Mouse (Mus musculus) left cerebral cortex, postnatal 25 days (tissue): ENCODE data around the gene Myo18b. TPM values are rescaled to one million over a fixed set of nuclear protein-coding genes. Genes with fewer than 3 reads are reported as not detected.

ENCODE experiments used
- DNase-seq, 2 experiments: peaks; one replicate each; pipeline ENCODE4 v3.0.0; 2022; ENCODE audit warnings: low spot score in 2 of 2, mixed read lengths in 1 of 2
- intact Hi-C: fragments of 180-260 bp; cut with DNase I; formaldehyde crosslinking; loops from one replicate; pipeline ENCODE4 v1.15.1; 2025
- total RNA-seq, 2 experiments: library from RNA; stranded (reverse); gene quantifications; 2 replicates each; pipeline ENCODE4 v1.2.3; 2021

Gene Myo18b
- total RNA-seq, 2 experiments from 2014 or later, result 1.2 to 1.9 TPM

- intact Hi-C loops, result no loop called here
- no peak for DNase-seq
Measured at GRCm38 (mm10) chr5:112833866-112834265, 62.3 kb downstream of the Myo18b start.

DNA sequence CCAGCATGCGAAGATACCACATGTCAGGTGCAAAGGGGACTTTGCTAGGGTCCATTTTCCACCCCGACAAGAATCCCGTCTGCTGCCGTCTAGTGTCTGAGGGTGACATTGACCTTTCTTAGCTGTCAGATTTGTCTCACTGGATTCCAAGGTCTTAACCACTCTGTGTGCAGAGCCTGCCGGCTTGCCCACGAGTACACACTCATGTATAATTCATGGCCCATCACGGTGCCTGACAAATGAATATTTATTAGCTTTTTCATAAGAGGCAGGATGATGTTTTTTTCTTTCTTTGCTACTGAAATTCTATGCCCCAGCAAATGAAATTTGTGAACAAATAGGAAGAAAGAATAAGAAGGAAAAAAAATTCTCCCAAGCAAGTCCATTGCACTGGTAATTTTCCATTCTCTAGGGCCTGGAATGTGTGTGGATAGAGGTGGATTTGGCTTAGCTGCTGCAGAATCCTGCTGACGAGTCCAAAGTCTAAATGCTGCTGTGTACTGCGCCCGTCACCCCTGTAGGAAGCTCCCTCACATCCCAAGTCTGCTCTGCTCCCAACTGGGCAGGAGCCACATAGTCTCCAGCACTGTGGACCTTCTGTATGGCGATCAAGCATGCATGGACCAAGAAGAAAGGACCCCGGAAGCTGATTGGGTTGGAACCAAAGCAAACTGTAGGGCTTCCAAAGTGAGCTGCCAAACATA lies 70.9 kb downstream of the Myo18b start:
- intact Hi-C loops, result no loop called here
- DNase-seq, result peak in 1 of 2 experiments; percentile 70

DNA sequence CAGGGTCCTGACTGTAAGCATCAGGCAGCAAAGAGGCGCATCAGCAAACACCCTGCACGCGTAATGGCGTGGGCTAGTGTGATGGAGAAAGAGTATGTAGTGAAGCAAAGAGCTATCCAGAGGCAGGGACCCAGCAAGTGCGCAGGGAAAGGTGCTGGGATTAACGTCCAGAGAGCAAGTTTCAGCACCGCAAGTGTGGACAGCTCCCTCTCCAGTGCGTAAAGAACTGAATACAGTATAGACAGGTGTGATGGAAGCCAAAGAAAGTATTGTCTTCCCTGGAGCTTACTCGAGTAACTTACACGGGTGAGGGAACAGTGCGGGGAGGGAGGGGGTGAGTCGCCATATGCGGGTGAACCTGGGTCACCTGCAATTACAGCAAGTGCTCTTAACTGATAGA lies 71.8 kb downstream of the Myo18b start:
- no peak for DNase-seq
- intact Hi-C loops, result no loop called here

- intact Hi-C loops, result no loop called here
- no peak for DNase-seq
Measured at GRCm38 (mm10) chr5:112822426-112822825, 73.7 kb downstream of the Myo18b start.

DNA sequence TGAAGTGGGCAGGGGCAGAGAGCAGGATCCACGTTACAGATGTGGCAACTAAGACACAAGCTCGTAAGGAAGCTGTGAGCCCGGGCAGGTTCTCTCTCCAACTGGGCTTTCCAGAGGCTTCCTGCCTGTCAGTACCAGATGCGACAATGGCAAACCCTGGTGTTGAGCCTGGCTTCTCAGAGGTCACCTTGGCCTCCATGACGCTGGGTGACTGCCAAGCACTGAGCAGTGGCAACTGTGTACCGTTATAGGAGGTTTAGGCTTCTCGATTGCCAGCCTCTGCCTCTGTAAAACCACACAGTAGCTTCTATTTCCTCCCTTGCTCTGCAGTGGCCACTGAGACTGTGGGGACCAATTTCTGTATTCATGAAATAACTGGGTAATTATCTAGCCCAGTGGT lies 81.1 kb downstream of the Myo18b start:
- no peak for DNase-seq
- intact Hi-C loops, result no loop called here

- intact Hi-C loops, result no loop called here
Measured at GRCm38 (mm10) chr5:112807629-112808028, 88.5 kb downstream of the Myo18b start.

GRCm38 (mm10) chr5:112796086-112796485 lies 100.1 kb downstream of the Myo18b start:
- intact Hi-C loops, result no loop called here
- DNase-seq, result no peak

More at GRCm38 (mm10) chr5:112807629-112808028, 88.5 kb downstream of the Myo18b start:
- DNase-seq, result no peak

DNA sequence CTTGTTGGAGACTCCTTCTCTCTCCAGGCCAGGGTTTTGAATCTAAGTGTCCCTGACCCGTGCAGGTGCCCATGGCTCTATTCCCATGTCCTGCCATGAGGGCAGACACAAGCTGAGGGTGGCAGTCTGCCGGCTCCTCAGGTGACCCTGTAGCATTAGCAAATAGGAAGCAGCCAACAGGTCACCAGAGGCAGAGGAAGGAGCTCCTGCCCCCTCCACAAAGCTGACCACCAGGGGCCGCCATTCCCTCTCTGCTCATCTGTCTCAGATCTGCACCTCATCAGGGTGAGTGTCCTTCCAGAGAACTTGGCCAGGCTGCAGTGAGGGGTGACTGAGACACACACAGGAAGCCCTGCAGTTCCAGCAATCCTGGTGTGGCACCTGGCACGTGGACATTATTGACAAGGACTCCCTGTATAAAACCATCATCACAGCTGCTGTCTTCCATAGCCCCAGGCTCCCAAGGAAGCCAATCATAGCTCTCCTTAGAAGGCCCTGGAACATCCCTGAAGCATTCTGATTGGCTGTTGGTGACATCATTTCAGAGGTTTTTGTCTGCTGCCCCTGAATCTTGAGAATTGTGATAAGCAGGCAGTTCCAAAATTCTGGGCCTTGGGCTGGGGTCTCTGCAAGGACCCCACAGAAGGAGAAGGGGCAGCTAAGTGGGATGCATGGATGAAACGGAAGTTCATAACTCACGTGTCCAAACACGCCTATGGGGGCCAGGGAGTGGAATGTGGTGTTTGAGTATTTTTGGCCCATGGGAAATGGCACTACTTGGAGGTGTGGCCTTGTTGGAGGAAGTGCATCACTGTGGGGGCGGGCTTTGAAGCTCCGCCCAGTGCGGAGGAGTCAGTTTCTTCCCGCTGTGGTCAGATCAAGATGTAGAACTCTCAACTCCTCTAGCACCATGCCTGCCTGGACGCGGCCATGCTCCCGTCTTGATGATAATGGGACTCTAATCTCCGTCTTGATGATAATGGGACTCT lies 104.1 kb downstream of the Myo18b start:
- intact Hi-C loops, result no loop called here
- DNase-seq, result no peak

DNA sequence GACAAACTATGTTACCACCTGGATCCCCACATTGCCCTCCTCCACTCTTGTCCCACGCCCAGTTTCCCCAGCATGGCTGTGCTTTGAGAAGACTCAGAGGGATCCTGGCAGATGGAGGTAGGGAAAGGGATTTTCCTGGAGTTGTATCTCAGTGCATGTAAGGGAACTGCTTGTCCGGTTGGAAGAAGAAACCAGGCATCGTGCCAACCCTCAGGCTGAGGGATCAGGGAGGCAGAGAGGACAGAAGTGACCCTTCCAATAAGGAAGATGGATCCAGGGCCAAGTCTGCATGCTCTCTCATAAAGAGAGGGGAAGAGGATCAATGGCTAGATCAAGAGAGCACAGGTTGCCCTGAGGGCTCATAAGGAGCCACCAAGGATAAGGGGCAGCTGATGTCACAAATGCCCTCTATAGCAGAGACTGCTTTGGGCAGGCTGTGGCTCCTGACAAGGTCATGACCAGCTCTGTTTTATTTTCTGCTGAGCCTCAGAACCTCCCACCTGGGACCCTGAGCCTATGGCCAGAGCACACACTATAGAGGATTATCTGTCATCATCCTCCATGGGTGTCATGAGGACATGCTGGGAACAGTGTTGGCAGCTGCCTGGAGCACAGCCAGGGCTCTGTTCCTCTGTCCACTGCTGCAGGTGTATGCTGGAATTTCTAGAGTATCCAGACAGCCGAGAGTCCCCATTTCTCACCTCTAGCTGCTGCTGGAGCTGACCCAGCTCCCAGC lies 105.6 kb downstream of the Myo18b start:
- DNase-seq, result no peak
- intact Hi-C loops, result no loop called here

DNA sequence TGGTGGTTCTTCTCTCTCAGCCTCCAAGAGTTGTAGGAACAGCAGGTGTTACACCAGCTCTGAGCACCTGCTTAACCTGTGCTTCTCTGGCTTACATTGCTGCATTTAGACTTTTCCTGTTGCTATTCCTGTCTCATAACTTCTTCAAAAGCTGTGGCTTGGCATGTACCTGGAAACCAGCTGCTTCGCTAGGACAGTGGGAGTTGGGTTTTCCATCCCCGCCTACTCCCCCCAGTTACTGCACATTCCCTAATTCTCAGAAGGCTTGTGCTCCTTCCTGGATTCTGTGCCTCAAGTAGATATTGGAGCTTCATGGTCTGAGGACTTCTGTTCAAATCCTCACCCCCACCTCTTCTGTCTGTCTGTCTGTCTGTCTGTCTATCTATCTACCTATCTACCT lies 107.7 kb downstream of the Myo18b start:
- DNase-seq, result no peak
- intact Hi-C loops, result no loop called here

DNA sequence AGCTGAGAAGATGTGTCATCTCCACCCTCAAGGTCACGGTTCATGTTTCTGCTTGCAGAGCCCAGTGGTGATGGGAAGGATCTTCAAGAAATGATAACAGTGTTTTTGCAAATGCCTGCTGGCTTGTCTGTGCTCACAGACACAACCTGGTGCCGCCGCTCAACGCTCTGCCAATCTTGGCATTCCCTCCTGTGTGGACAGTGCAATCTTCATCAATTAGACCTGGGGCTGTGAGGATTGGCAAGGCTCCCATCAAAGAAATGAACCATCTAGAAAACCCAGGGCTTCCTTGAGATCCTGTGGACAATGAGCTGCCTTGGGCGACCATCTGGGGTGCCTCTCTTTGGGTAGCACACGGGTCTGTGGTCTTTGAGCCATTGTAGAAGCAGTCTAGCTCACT lies 109.4 kb downstream of the Myo18b start:
- intact Hi-C loops, result no loop called here
- DNase-seq, result no peak

GRCm38 (mm10) chr5:112786031-112786430 lies 110.1 kb downstream of the Myo18b start:
- DNase-seq, result peak; percentile 45 to 90
- intact Hi-C loops, result no loop called here

DNA sequence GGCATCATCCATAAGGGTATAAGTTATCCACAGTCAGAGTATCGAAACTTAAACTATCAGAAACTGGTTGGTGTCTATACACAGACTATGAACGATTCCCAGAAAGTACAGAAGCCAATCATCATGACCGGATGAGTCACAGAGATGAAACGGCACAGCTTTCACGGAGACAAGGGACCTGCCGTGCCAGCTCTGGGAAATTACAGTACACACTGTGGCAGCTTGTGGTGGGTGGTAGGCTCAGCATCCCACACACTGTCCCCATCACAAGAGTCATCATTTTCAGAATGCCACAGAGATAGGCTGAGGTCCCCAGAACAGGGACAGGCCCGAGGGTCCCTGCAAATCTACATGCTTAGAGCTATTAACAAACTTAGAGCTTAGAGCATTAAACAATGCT lies 114.4 kb downstream of the Myo18b start:
- intact Hi-C loops, result loop anchor here (2.0 to 5.0 kb wide), 4 partner anchors 75 to 207 kb away; no protein-coding TSS in a partner anchor
- peak; percentile 69 to 94 for DNase-seq

DNA sequence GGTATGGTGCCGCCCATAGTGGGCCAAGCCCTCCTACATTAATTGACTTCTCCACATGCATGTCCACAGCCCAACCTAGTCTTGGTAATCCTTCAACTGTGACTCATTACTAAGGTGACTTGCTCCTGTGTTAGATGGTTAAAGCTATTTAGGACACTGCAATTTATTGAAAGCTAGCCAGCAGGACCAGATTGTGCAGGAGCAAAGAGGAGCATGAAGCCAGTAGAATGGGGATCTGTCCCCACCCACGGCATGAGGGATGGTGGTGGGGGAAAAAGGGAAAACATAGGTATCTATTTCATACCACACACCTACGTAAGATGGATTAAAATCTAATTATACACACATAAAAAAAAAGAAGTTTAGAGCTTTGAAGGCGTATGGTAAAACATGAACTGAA lies 114.9 kb downstream of the Myo18b start:
- intact Hi-C loops, result loop anchor here (2.0 to 5.0 kb wide), 3 partner anchors 80 to 206 kb away; no protein-coding TSS in a partner anchor
- peak in 1 of 2 experiments; percentile 70 for DNase-seq

DNA sequence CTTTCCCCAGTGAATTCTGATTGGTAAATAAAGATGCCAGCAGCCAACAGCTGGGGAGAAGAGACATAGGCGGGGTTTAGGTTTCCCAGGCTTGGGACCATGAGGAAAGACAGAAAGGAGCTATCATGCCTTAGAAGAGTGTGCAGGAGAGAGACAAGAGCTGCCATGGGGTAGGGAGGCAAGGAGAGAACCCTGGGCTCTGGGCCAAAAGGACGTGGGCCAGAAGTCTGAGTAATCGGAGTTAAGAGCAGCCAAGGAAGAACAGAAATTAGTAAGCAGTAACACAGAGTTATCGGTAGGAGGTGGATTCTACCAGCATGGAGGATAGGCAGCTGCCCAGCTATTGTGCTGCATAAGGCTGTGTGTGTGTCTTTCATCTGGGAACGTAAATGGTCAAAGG lies 115.8 kb downstream of the Myo18b start:
- DNase-seq, result peak; percentile 54 to 92

GRCm38 (mm10) chr5:112776781-112777405 lies 119.3 kb downstream of the Myo18b start:
- intact Hi-C loops, result no loop called here
- peak in 1 of 2 experiments; percentile 67 for DNase-seq

More for the DNA sequence above, 115.8 kb downstream of the Myo18b start:
- intact Hi-C loops, result loop anchor here (2.0 to 5.0 kb wide), 3 partner anchors 80 to 206 kb away; no protein-coding TSS in a partner anchor

DNA sequence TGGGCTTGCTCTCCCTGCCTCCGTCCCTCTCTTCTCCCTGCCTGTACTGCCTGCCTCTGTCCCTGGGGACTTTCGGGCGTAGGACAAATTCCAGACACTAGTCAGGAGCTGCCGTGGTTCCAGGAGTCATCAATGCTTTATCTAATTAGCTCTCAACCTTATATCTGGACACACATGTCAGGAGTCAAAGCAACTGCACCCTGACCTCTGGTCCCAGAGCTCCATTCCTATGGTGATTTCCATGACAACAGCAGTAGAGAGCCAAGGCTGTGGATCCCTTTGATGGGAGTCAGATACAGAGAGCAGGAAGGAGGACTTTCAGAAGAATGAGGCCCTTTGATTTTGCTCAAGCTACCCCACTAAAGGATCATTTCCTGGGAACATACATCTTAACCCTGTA lies 122.7 kb downstream of the Myo18b start:
- intact Hi-C loops, result no loop called here
- no peak for DNase-seq

DNA sequence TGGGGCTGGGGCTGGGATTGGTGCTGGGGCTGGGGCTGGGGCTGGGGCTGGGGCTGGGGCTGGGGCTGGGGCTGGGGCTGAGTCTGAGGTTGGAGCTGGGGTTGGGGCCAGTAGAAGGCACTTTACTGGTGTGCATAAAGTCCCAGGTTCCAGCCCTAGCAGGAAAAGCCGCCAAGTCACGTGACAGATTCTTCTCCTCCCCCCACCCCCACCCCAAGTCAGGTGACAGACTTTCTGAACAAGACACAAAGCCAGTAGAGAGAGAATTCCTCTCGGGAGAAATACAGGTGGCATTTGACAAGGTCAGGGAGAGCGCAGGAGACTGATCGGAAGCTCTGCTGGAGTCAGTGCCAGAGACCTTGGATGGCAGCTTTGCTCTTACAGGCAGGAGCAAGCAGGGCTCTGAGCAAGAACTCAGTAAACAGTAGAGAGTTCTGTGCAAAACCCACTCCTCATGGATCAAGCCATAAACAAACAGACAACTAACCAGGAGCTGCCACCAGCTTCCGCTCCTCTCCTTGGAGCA lies 124.7 kb downstream of the Myo18b start:
- intact Hi-C loops, result no loop called here
- DNase-seq, result no peak

DNA sequence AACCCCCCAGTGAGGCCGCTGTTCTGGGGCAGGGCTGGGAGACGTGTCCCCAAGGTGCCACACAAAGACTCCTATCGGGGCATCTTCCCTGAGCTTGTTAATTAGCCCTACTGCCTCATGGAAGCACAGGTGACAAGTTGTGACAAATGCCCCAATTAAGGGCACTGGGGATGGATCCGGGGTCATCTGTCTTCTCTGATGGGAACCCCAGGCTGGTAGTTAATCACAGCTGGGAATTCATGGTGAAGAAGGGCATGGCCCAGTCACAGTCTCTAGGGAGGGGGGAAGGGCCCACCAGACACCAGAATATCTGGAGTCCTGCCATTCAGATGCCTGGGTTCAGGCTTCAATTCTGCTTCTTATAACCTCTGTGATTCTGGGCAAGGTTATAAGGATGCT lies 126.4 kb downstream of the Myo18b start:
- intact Hi-C loops, result no loop called here
- no peak for DNase-seq
